Mouse (Mus musculus) spleen, adult 10 weeks (tissue): ENCODE results near the gene Osm. TPM values are rescaled to one million over a fixed set of nuclear protein-coding genes. Genes with fewer than 3 reads are reported as not detected.

ENCODE experiments used
- polyA plus RNA-seq: library from polyadenylated mRNA; stranded (reverse); fragments of 350-450 nt; fragmentation: Illumina TruSeq; extraction: RNeasy Lipid Tissue Mini Kit (QIAGEN cat#74804); gene quantifications from one replicate; pipeline ENCODE4 v1.2.3, GENCODE M21; 2015; ENCODE audit warnings: low replicate concordance; ENCODE audit not compliant: insufficient read depth

Gene Osm
- polyA plus RNA-seq, result 4.0 TPM

GRCm38 (mm10) chr11:4235665-4236545, at the start of gene Osm:
Gene Osm (plus strand): TSS chr11:4236420.

GRCm38 (mm10) chr11:4186486-4187317, 49.5 kb upstream of the Osm start, which contains the start of gene Tbc1d10a:
Gene Tbc1d10a (plus strand): TSS chr11:4186789.

GRCm38 (mm10) chr11:4217914-4218629, 18.1 kb upstream of the Osm start, which contains the start of gene Castor1:
Gene Castor1 (plus strand): TSS chr11:4218225.

GRCm38 (mm10) chr11:4256846-4257607, 20.8 kb downstream of the Osm start, which contains the start of gene Lif:
Gene Lif (plus strand): TSS chr11:4257557.

Other genes starting within 250 kb of the Osm start
- not detected for gene Sec14l4, start 205.0 kb upstream of the Osm start, polyA plus RNA-seq
- not detected for gene Sec14l3, start 171.6 kb upstream of the Osm start, polyA plus RNA-seq
- 2.1 TPM for gene Mtfp1, start 141.0 kb upstream of the Osm start, polyA plus RNA-seq
- 1.8 TPM for gene Sec14l2, start 113.0 kb upstream of the Osm start, polyA plus RNA-seq
- 23.6 TPM for gene Rnf215, start 101.2 kb upstream of the Osm start, polyA plus RNA-seq
- 5.8 TPM for gene Ccdc157, start 76.1 kb upstream of the Osm start, polyA plus RNA-seq
- gene Sf3a1, start 76.1 kb upstream of the Osm start, polyA plus RNA-seq, result 41.7 TPM
- gene Tbc1d10a, start 49.6 kb upstream of the Osm start, polyA plus RNA-seq, result 13.5 TPM
- 2.3 TPM for gene Castor1, start 18.2 kb upstream of the Osm start, polyA plus RNA-seq
- 0.70 TPM for gene Lif, start 21.1 kb downstream of the Osm start, polyA plus RNA-seq
- gene Hormad2, start 204.7 kb downstream of the Osm start, polyA plus RNA-seq, result not detected